Mouse (Mus musculus): ENCODE measurements around the gene 1700018G05Rik. TPM values are rescaled to one million over a fixed set of nuclear protein-coding genes. Genes with fewer than 3 reads are reported as not detected.

The 1700018G05Rik gene
- not detected in 2 replicates for polyA plus RNA-seq (2015; fragmentation: Nextera tagmentation; extraction: Ambion mirVana)

DNA sequence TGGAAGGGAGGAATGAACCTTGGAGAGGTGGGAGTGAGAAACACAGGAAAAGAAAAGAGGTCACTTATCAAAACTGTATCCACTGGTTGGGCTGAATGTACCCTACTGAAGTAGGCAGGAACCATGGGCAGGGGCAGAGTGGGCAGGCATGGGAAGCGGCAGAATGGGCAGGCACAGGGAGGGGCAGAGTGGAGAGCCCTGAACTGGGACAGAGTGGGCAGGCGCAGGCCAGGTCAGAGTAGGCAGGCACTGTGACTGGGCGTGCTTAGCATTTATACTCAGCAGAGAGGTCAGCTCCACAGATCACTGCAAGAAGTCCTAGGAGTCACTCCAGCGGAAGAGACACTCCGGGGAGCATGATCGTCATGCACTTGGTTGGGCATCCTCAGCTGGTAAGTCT is at the start of gene 1700018G05Rik:
TSS of gene 1700018G05Rik (plus strand) at position 301 of the 400 bp plus-strand sequence.

DNA sequence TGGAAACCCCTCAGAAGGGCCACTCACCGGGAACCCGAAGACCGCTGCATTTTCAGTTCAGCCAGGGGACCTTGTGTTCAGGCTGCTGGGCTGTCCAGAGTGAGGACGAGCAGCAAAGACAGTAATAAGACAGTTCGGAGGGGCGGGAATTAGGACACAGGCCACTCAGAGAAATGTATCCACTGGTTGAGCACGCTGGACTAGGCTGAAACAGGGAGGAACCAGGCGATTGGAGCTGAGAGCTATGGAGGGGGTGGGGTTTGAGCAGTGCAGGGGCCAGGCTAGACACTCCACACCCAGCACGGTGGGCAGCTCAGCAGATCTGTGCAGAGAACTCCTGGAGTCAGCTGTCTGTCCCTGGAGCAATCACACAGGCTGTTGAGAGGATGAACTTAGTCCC is 19.6 kb upstream of the 1700018G05Rik start, which contains the start of the genes Dmrtc1a and 1700011M02Rik:
TSS of gene Dmrtc1a (minus strand) at position 101 of the 400 bp plus-strand sequence.
TSS of gene 1700011M02Rik (plus strand) at position 319 of the 400 bp plus-strand sequence.

Other genes starting within 250 kb of the 1700018G05Rik start
- gene Gm3880, start 241.4 kb upstream of the 1700018G05Rik start, polyA plus RNA-seq (2015; fragmentation: Nextera tagmentation; extraction: Ambion mirVana): not detected in 2 replicates
- gene Gm9112, start 220.7 kb upstream of the 1700018G05Rik start, polyA plus RNA-seq (2015; fragmentation: Nextera tagmentation; extraction: Ambion mirVana): not detected in 2 replicates
- not detected in 2 replicates for gene Dmrtc1b, start 220.5 kb upstream of the 1700018G05Rik start, polyA plus RNA-seq (2015; fragmentation: Nextera tagmentation; extraction: Ambion mirVana)
- not detected in 2 replicates for gene Dmrtc1c1, start 125.4 kb upstream of the 1700018G05Rik start, polyA plus RNA-seq (2015; fragmentation: Nextera tagmentation; extraction: Ambion mirVana)
- not detected in 2 replicates for gene Dmrtc1c2, start 73.8 kb upstream of the 1700018G05Rik start, polyA plus RNA-seq (2015; fragmentation: Nextera tagmentation; extraction: Ambion mirVana)
- not detected in 2 replicates for gene 1700031F05Rik, start 60.4 kb upstream of the 1700018G05Rik start, polyA plus RNA-seq (2015; fragmentation: Nextera tagmentation; extraction: Ambion mirVana)
- gene Dmrtc1a, start 19.7 kb upstream of the 1700018G05Rik start, polyA plus RNA-seq (2015; fragmentation: Nextera tagmentation; extraction: Ambion mirVana): 2.9 and 3.3 TPM in 2 replicates
- not detected in 2 replicates for gene 1700011M02Rik, start 19.5 kb upstream of the 1700018G05Rik start, polyA plus RNA-seq (2015; fragmentation: Nextera tagmentation; extraction: Ambion mirVana)

Data from neural tube, postnatal 0 days (tissue).